Mouse (Mus musculus) stomach, embryonic 14.5 days (tissue): Measurements from ENCODE around the gene Arid2. TPM values are rescaled to one million over a fixed set of nuclear protein-coding genes. Genes with fewer than 3 reads are reported as not detected.
"Not testable (repeated sequence)": the region's sequence is repeated elsewhere in the genome, so short reads cannot be mapped to it uniquely, and the experiment has no call there.

Experiments used
- ATAC-seq: fragments of 200-750 bp; cut with Nextera tagmentation; 2 replicates; pipeline ENCODE4 v1.8.0; 2017; ENCODE audit warnings: low read depth, moderate TSS enrichment; ENCODE audit not compliant: insufficient number of reproducible peaks, insufficient read depth, low FRiP score
- H3K27ac ChIP-seq: fragments of 300-500 bp; sonication (generic); 2 replicates; pipeline ENCODE4 v1.5.1; 2014; ENCODE audit warnings: mild to moderate bottlenecking, low read length, moderate library complexity, mixed read lengths
- H3K27me3 ChIP-seq: fragments of 300-500 bp; sonication (generic); 2 replicates; pipeline ENCODE4 v1.6.1; 2014; ENCODE audit warnings: low read length, control low read depth, mixed read lengths; ENCODE audit not compliant: control insufficient read depth, insufficient read depth
- H3K36me3 ChIP-seq: fragments of 300-500 bp; sonication (generic); 2 replicates; pipeline ENCODE4 v1.6.1; 2014; ENCODE audit warnings: mild to moderate bottlenecking, control low read depth, low read length, moderate library complexity, mixed read lengths; ENCODE audit not compliant: control insufficient read depth, insufficient read depth
- H3K4me1 ChIP-seq: fragments of 300-500 bp; sonication (generic); 2 replicates; pipeline ENCODE4 v1.6.1; 2014; ENCODE audit warnings: low read length, control low read depth, mixed read lengths; ENCODE audit not compliant: control insufficient read depth, insufficient read depth
- H3K4me2 ChIP-seq: fragments of 300-500 bp; sonication (generic); replicated peaks from 2 replicates; pipeline ENCODE4 v1.6.1; 2014; ENCODE audit warnings: low read depth, low read length, control low read depth
- H3K4me3 ChIP-seq: fragments of 300-500 bp; sonication (generic); 2 replicates; pipeline ENCODE4 v1.5.1; 2014; ENCODE audit warnings: low read depth, low read length, control low read depth
- H3K9ac ChIP-seq: fragments of 300-500 bp; sonication (generic); replicated peaks from 2 replicates; pipeline ENCODE4 v1.6.1; 2014; ENCODE audit warnings: low read depth, mild to moderate bottlenecking, control low read depth, low read length, moderate library complexity, mixed read lengths
- H3K9me3 ChIP-seq: fragments of 300-500 bp; sonication (generic); 2 replicates; pipeline ENCODE4 v1.6.1; 2016; ENCODE audit warnings: low read depth, low read length, control low read depth; ENCODE audit not compliant: control insufficient read depth
- WGBS: fragments of 180-500 bp; shearing (Covaris S2); extraction: QIAGEN DNeasy Blood & Tissue Kit; methylation state at CpG from one replicate; pipeline ENCODE4 v1.1.7; 2014; 5-methylcytosine and 5-hydroxymethylcytosine counted together
- polyA plus RNA-seq: library from polyadenylated mRNA; unstranded; fragments of >200 nt; fragmentation: Nextera tagmentation; extraction: Ambion mirVana; gene quantifications from 2 replicates; pipeline ENCODE4 v1.2.1, GENCODE M21; 2014

Arid2 gene
- polyA plus RNA-seq = 29.6 and 31.2 TPM in 2 replicates

GRCm38 (mm10) chr15:96287369-96287975 lies at the start of gene Arid2:
TSS of gene Arid2 (plus strand) at chr15:96287518.
- peak within 1 kb of the TSS; percentile 88 for H3K4me2 ChIP-seq
- peak; percentile 23; the same call in 1 of the 2 replicates for ATAC-seq
- H3K4me1 ChIP-seq = peaks cover 18% of the 10 kb centered on the region
- no peaks in the 10 kb centered on the region for H3K9me3 ChIP-seq
- H3K9ac ChIP-seq = peak within 1 kb of the TSS; percentile 100
- no peaks in the 10 kb centered on the region for H3K36me3 ChIP-seq
- H3K27ac ChIP-seq = peak within 1 kb of the TSS; percentile 100
- H3K27me3 ChIP-seq = no peaks in the 10 kb centered on the region
- H3K4me3 ChIP-seq = peak within 1 kb of the TSS; percentile 90
- under 1% methylated on average over 44 of the region's 67 CpGs for WGBS

DNA sequence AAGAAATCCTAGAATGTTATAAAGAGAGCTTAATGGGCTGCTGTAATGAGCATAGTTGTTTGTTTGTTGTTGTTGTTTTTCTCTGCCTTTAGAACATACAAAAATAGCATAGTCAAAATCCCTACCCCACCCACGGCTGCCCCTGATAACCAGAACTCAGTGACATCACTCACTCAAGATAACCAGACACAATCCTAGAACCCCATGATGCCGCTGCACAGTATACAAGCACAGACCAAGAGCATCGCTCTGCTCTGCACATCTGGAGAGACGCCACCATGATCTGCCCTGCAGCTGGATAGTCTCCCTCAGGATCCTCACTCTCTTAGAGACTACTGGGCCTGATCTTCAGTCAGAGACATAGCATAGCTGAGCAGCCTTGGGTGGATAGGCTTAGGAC lies 49.2 kb upstream of the Arid2 start:
- no peaks in the 10 kb centered on the region for H3K4me1 ChIP-seq
- no peak overlapping the region for H3K4me3 ChIP-seq
- no peak overlapping the region for H3K9ac ChIP-seq
- H3K36me3 ChIP-seq = no peaks in the 10 kb centered on the region
- WGBS = 83% methylated on average over 4 of the region's 4 CpGs
- H3K27ac ChIP-seq = no peak overlapping the region
- no peaks in the 10 kb centered on the region for H3K27me3 ChIP-seq
- no peak overlapping the region for H3K4me2 ChIP-seq
- H3K9me3 ChIP-seq = no peaks in the 10 kb centered on the region
- no peak for ATAC-seq

GRCm38 (mm10) chr15:96244171-96244570 lies 43.1 kb upstream of the Arid2 start:
- Histone ChIP-seq H3K9ac (no peak overlapping the region), H3K27me3 (no peaks in the 10 kb centered on the region), H3K4me2 (no peak overlapping the region), H3K27ac (no peak overlapping the region), H3K4me3 (no peak overlapping the region), H3K9me3 (no peaks in the 10 kb centered on the region), H3K36me3 (no peaks in the 10 kb centered on the region), H3K4me1 (no peaks in the 10 kb centered on the region)
- no peak for ATAC-seq
- 78% methylated on average over 6 of the region's 6 CpGs for WGBS

GRCm38 (mm10) chr15:96244715-96245114 lies 42.6 kb upstream of the Arid2 start:
- not testable (repeated sequence) for H3K36me3 ChIP-seq, ATAC-seq
- 56% methylated on average over 10 of the region's 10 CpGs for WGBS

DNA sequence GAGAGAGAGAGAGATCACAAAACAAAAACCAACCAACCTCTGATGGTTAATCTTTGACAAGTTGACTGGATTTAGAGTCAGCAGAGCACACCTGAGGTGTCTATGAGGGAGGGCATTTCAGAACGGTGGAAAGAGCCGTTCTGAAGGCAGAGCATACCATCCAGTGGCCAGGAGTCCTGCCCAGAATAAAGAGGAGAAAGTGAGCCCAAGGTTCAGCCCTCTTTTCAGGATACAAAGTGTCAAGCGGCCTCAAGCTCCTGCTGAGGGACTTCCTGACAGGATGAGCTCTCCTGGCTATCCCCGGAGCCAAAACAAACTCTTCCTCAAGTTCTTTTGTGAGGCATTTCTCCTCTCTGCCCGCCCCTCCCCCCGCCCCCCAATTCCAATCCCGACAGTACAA lies 33.5 kb upstream of the Arid2 start:
- H3K27ac ChIP-seq = no peak overlapping the region
- no peak overlapping the region for H3K9ac ChIP-seq
- H3K27me3 ChIP-seq = no peaks in the 10 kb centered on the region
- H3K4me1 ChIP-seq = no peaks in the 10 kb centered on the region
- peak overlapping the region; percentile 21 for H3K4me3 ChIP-seq
- WGBS = 5% methylated on average over 7 of the region's 7 CpGs
- H3K36me3 ChIP-seq = no peaks in the 10 kb centered on the region
- H3K9me3 ChIP-seq = no peaks in the 10 kb centered on the region
- no peak for ATAC-seq
- peak overlapping the region; percentile 45 for H3K4me2 ChIP-seq

More at GRCm38 (mm10) chr15:96244715-96245114, 42.6 kb upstream of the Arid2 start:
- not testable (repeated sequence) for H3K4me3 ChIP-seq, H3K4me2 ChIP-seq, H3K27ac ChIP-seq, H3K27me3 ChIP-seq, H3K4me1 ChIP-seq, H3K9ac ChIP-seq, H3K9me3 ChIP-seq

GRCm38 (mm10) chr15:96254356-96254755 lies 33.0 kb upstream of the Arid2 start:
- H3K27ac ChIP-seq = no peak overlapping the region
- no peaks in the 10 kb centered on the region for H3K36me3 ChIP-seq
- H3K9me3 ChIP-seq = no peaks in the 10 kb centered on the region
- no peaks in the 10 kb centered on the region for H3K4me1 ChIP-seq
- ATAC-seq = no peak
- peak overlapping the region; percentile 21 for H3K4me3 ChIP-seq
- peak overlapping the region; percentile 45 for H3K4me2 ChIP-seq
- no peaks in the 10 kb centered on the region for H3K27me3 ChIP-seq
- H3K9ac ChIP-seq = no peak overlapping the region
- 3% methylated on average over 17 of the region's 17 CpGs for WGBS

GRCm38 (mm10) chr15:96257781-96258180 lies 29.5 kb upstream of the Arid2 start:
- Histone ChIP-seq H3K27me3 (no peaks in the 10 kb centered on the region), H3K4me3 (no peak overlapping the region), H3K4me2 (no peak overlapping the region), H3K9me3 (peaks cover 25% of the 10 kb centered on the region; the same call in 1 of the 2 replicates), H3K36me3 (no peaks in the 10 kb centered on the region), H3K9ac (no peak overlapping the region), H3K4me1 (no peaks in the 10 kb centered on the region), H3K27ac (no peak overlapping the region)
- ATAC-seq = no peak
- 56% methylated on average over 5 of the region's 5 CpGs for WGBS

GRCm38 (mm10) chr15:96264614-96265013 lies 22.7 kb upstream of the Arid2 start:
- Histone ChIP-seq H3K36me3 (peaks cover 11% of the 10 kb centered on the region), H3K9ac (no peak overlapping the region), H3K27me3 (no peaks in the 10 kb centered on the region), H3K4me2 (no peak overlapping the region), H3K4me1 (peaks cover 3% of the 10 kb centered on the region; the same call in 1 of the 2 replicates), H3K4me3 (no peak overlapping the region), H3K9me3 (peaks cover 45% of the 10 kb centered on the region), H3K27ac (no peak overlapping the region)
- no peak for ATAC-seq
- 95% methylated on average over 3 of the region's 3 CpGs for WGBS

DNA sequence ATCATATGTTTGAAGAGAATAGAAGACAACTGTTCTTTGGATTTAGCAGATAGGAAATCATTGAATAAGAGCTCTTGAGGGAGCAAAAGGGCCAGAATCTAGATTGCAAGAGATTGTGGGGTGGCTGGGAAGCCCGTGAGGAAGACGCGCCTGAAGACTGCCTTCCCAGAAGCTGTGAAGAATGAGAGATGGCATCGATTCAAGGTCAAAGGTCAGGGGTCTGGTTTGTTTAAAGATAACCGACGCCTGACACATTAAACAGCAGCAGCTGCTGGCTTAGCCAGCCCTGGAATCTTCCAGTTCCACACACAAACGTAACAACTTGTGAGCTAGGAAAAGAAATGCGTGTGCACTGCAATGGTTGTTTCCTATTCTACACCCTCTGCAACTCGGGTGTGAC lies 19.4 kb upstream of the Arid2 start:
- Histone ChIP-seq H3K9ac (no peak overlapping the region), H3K4me1 (peaks cover 13% of the 10 kb centered on the region; the same call in 1 of the 2 replicates), H3K9me3 (peaks cover 21% of the 10 kb centered on the region), H3K27ac (no peak overlapping the region), H3K4me3 (no peak overlapping the region), H3K36me3 (peaks cover 11% of the 10 kb centered on the region), H3K4me2 (no peak overlapping the region), H3K27me3 (no peaks in the 10 kb centered on the region)
- no peak for ATAC-seq
- WGBS = 50% methylated on average over 9 of the region's 9 CpGs
